Mouse (Mus musculus) forebrain, embryonic 13.5 days (tissue): ENCODE results near the gene Wdhd1. TPM values are rescaled to one million over a fixed set of nuclear protein-coding genes. Genes with fewer than 3 reads are reported as not detected.

Source experiments
- ATAC-seq: fragments of 200-750 bp; cut with Nextera tagmentation; 2 replicates; pipeline ENCODE4 v1.8.0; 2017
- H3K27ac ChIP-seq: fragments of 300-500 bp; sonication (generic); 2 replicates; pipeline ENCODE4 v1.5.1; 2015; ENCODE audit warnings: inconsistent platforms, mild to moderate bottlenecking, moderate library complexity
- H3K27me3 ChIP-seq: fragments of 300-500 bp; sonication (generic); 2 replicates; pipeline ENCODE4 v1.6.1; 2015; ENCODE audit warnings: mild to moderate bottlenecking, inconsistent platforms
- H3K36me3 ChIP-seq: fragments of 300-500 bp; sonication (generic); 2 replicates; pipeline ENCODE4 v1.6.1; 2015; ENCODE audit warnings: mild to moderate bottlenecking, inconsistent platforms; ENCODE audit not compliant: poor library complexity, severe bottlenecking
- H3K4me1 ChIP-seq: fragments of 300-500 bp; sonication (generic); 2 replicates; pipeline ENCODE4 v1.6.1; 2015; ENCODE audit warnings: inconsistent platforms
- H3K4me2 ChIP-seq: fragments of 300-500 bp; sonication (generic); 2 replicates; pipeline ENCODE4 v1.6.1; 2015; ENCODE audit warnings: inconsistent platforms, mild to moderate bottlenecking, moderate library complexity
- H3K4me3 ChIP-seq: fragments of 300-500 bp; sonication (generic); 2 replicates; pipeline ENCODE4 v1.5.1; 2015; ENCODE audit warnings: mild to moderate bottlenecking, inconsistent platforms
- H3K9ac ChIP-seq: fragments of 300-500 bp; sonication (generic); 2 replicates; pipeline ENCODE4 v1.6.1; 2015; ENCODE audit warnings: mild to moderate bottlenecking, inconsistent platforms
- H3K9me3 ChIP-seq: fragments of 300-500 bp; sonication (generic); replicated peaks from 2 replicates; pipeline ENCODE4 v1.6.1; 2016; ENCODE audit warnings: inconsistent platforms
- WGBS: fragments of 180-500 bp; shearing (Covaris S2); methylation state at CpG from one replicate; pipeline ENCODE4 v1.1.7; 2015; 5-methylcytosine and 5-hydroxymethylcytosine counted together
- polyA plus RNA-seq: library from polyadenylated mRNA; unstranded; fragments of >200 nt; fragmentation: Nextera tagmentation; extraction: Ambion mirVana; gene quantifications from 2 replicates; pipeline ENCODE4 v1.2.1, GENCODE M21; 2015

Gene Wdhd1
- polyA plus RNA-seq, 1 experiment from 2014 or later: 30.2 TPM

GRCm38 (mm10) chr14:47234032-47234431 lies 42.6 kb downstream of the Wdhd1 start:
- no peak overlapping the region for H3K4me3 ChIP-seq
- H3K27me3 ChIP-seq: no peaks in the 10 kb centered on the region
- H3K4me2 ChIP-seq: no peak overlapping the region
- no peak for ATAC-seq
- no peaks in the 10 kb centered on the region for H3K4me1 ChIP-seq
- no peak overlapping the region for H3K9ac ChIP-seq
- 93% methylated on average over 3 of the region's 3 CpGs for WGBS
- H3K9me3 ChIP-seq: no peaks in the 10 kb centered on the region
- H3K36me3 ChIP-seq: no peaks in the 10 kb centered on the region
- no peak overlapping the region for H3K27ac ChIP-seq

- 83% methylated on average over 2 of the region's 2 CpGs for WGBS
- H3K27me3 ChIP-seq: no peaks in the 10 kb centered on the region
Measured at GRCm38 (mm10) chr14:47233602-47234001, 43.1 kb downstream of the Wdhd1 start.

GRCm38 (mm10) chr14:47229796-47230376 lies 46.8 kb downstream of the Wdhd1 start:
- Histone ChIP-seq H3K4me3 (no peak overlapping the region), H3K9me3 (no peaks in the 10 kb centered on the region), H3K4me2 (no peak overlapping the region), H3K27me3 (no peaks in the 10 kb centered on the region), H3K9ac (no peak overlapping the region), H3K4me1 (no peaks in the 10 kb centered on the region), H3K27ac (no peak overlapping the region), H3K36me3 (no peaks in the 10 kb centered on the region)
- WGBS: 83% methylated on average over 11 of the region's 11 CpGs
- no peak for ATAC-seq

More at GRCm38 (mm10) chr14:47233602-47234001, 43.1 kb downstream of the Wdhd1 start:
- H3K4me1 ChIP-seq: no peaks in the 10 kb centered on the region
- H3K4me3 ChIP-seq: no peak overlapping the region
- no peaks in the 10 kb centered on the region for H3K36me3 ChIP-seq
- H3K9ac ChIP-seq: no peak overlapping the region
- H3K9me3 ChIP-seq: no peaks in the 10 kb centered on the region
- no peak overlapping the region for H3K27ac ChIP-seq
- no peak for ATAC-seq
- no peak overlapping the region for H3K4me2 ChIP-seq

- Histone ChIP-seq H3K4me2 (no peak overlapping the region), H3K4me3 (no peak overlapping the region), H3K9me3 (no peaks in the 10 kb centered on the region), H3K9ac (no peak overlapping the region), H3K36me3 (no peaks in the 10 kb centered on the region), H3K27me3 (no peaks in the 10 kb centered on the region), H3K4me1 (no peaks in the 10 kb centered on the region), H3K27ac (no peak overlapping the region)
- no peak for ATAC-seq
- 91% methylated on average over 8 of the region's 8 CpGs for WGBS
Measured at GRCm38 (mm10) chr14:47225931-47226330, 50.7 kb downstream of the Wdhd1 start.

GRCm38 (mm10) chr14:47224476-47225325 lies 52.0 kb downstream of the Wdhd1 start:
- H3K9ac ChIP-seq: no peak overlapping the region
- 86% methylated on average over 10 of the region's 10 CpGs for WGBS
- no peaks in the 10 kb centered on the region for H3K36me3 ChIP-seq
- H3K9me3 ChIP-seq: no peaks in the 10 kb centered on the region
- H3K4me1 ChIP-seq: no peaks in the 10 kb centered on the region
- no peaks in the 10 kb centered on the region for H3K27me3 ChIP-seq
- ATAC-seq: no peak
- no peak overlapping the region for H3K27ac ChIP-seq
- no peak overlapping the region for H3K4me2 ChIP-seq
- H3K4me3 ChIP-seq: no peak overlapping the region

- no peak for ATAC-seq
- Histone ChIP-seq H3K4me2 (no peak overlapping the region), H3K9me3 (no peaks in the 10 kb centered on the region), H3K27me3 (no peaks in the 10 kb centered on the region), H3K4me3 (no peak overlapping the region), H3K27ac (no peak overlapping the region), H3K4me1 (no peaks in the 10 kb centered on the region), H3K36me3 (no peaks in the 10 kb centered on the region), H3K9ac (no peak overlapping the region)
- WGBS: 77% methylated on average over 11 of the region's 11 CpGs
Measured at GRCm38 (mm10) chr14:47222631-47223450, 53.8 kb downstream of the Wdhd1 start.

- Histone ChIP-seq H3K9ac (no peak overlapping the region), H3K27ac (no peak overlapping the region), H3K4me2 (no peak overlapping the region), H3K27me3 (no peaks in the 10 kb centered on the region), H3K9me3 (no peaks in the 10 kb centered on the region), H3K4me1 (no peaks in the 10 kb centered on the region), H3K36me3 (no peaks in the 10 kb centered on the region), H3K4me3 (no peak overlapping the region)
- WGBS: 88% methylated on average over 11 of the region's 11 CpGs
- no peak for ATAC-seq
Measured at GRCm38 (mm10) chr14:47221567-47221966, 55.1 kb downstream of the Wdhd1 start.

- WGBS: 91% methylated on average over 8 of the region's 8 CpGs
- no peaks in the 10 kb centered on the region for H3K36me3 ChIP-seq
- no peak overlapping the region for H3K4me2 ChIP-seq
- ATAC-seq: no peak
- no peaks in the 10 kb centered on the region for H3K9me3 ChIP-seq
- no peak overlapping the region for H3K9ac ChIP-seq
- H3K27me3 ChIP-seq: no peaks in the 10 kb centered on the region
- H3K4me1 ChIP-seq: no peaks in the 10 kb centered on the region
- H3K27ac ChIP-seq: no peak overlapping the region
- no peak overlapping the region for H3K4me3 ChIP-seq
Measured at GRCm38 (mm10) chr14:47220231-47221025, 56.2 kb downstream of the Wdhd1 start.

GRCm38 (mm10) chr14:47218766-47219606 lies 57.7 kb downstream of the Wdhd1 start:
- WGBS: 85% methylated on average over 9 of the region's 9 CpGs
- ATAC-seq: no peak
- no peaks in the 10 kb centered on the region for H3K4me1 ChIP-seq
- H3K27me3 ChIP-seq: no peaks in the 10 kb centered on the region
- H3K4me3 ChIP-seq: no peak overlapping the region
- no peaks in the 10 kb centered on the region for H3K9me3 ChIP-seq
- H3K36me3 ChIP-seq: no peaks in the 10 kb centered on the region
- no peak overlapping the region for H3K4me2 ChIP-seq
- no peak overlapping the region for H3K27ac ChIP-seq
- H3K9ac ChIP-seq: no peak overlapping the region

- Histone ChIP-seq H3K9me3 (no peaks in the 10 kb centered on the region), H3K4me1 (no peaks in the 10 kb centered on the region), H3K4me3 (no peak overlapping the region), H3K27me3 (no peaks in the 10 kb centered on the region), H3K9ac (no peak overlapping the region), H3K36me3 (no peaks in the 10 kb centered on the region), H3K27ac (no peak overlapping the region), H3K4me2 (no peak overlapping the region)
- WGBS: 82% methylated on average over 2 of the region's 2 CpGs
- no peak for ATAC-seq
Measured at GRCm38 (mm10) chr14:47216541-47216940, 60.1 kb downstream of the Wdhd1 start.

- no peaks in the 10 kb centered on the region for H3K9me3 ChIP-seq
- no peaks in the 10 kb centered on the region for H3K4me1 ChIP-seq
- no peaks in the 10 kb centered on the region for H3K36me3 ChIP-seq
- H3K27me3 ChIP-seq: no peaks in the 10 kb centered on the region
- no peak overlapping the region for H3K27ac ChIP-seq
- no peak for ATAC-seq
- 81% methylated on average over 5 of the region's 5 CpGs for WGBS
- H3K4me3 ChIP-seq: no peak overlapping the region
- no peak overlapping the region for H3K9ac ChIP-seq
- H3K4me2 ChIP-seq: no peak overlapping the region
Measured at GRCm38 (mm10) chr14:47214367-47214766, 62.3 kb downstream of the Wdhd1 start.
